Mouse (Mus musculus) neural tube, embryonic 12.5 days (tissue): ENCODE results near the gene Ankzf1. TPM values are rescaled to one million over a fixed set of nuclear protein-coding genes. Genes with fewer than 3 reads are reported as not detected.

Source experiments
- microRNA-seq: library from miRNA; unstranded; fragments of <30 nt; microRNA quantifications from one replicate; pipeline ENCODE4, GENCODE M21; 2017
- polyA plus RNA-seq: library from polyadenylated mRNA; unstranded; fragments of >200 nt; fragmentation: Nextera tagmentation; extraction: Ambion mirVana; gene quantifications from 2 replicates; pipeline ENCODE4 v1.2.1, GENCODE M21; 2016

Ankzf1 gene
- polyA plus RNA-seq, 1 experiment from 2014 or later = 25.2 TPM

Small RNA genes within 50 kb of the gene (microRNA-seq; reads per million reads assigned to microRNA genes)
- not detected for gene Gm27943

Other genes with a start within 250 kb of the Ankzf1 start
- 0.24 and 0.28 TPM in 2 replicates for gene Ihh, start 240.5 kb upstream of the Ankzf1 start, polyA plus RNA-seq
- gene Nhej1, start 67.0 kb upstream of the Ankzf1 start, polyA plus RNA-seq = 10.7 and 11.5 TPM in 2 replicates
- not detected in 2 replicates for gene Slc23a3, start 58.3 kb upstream of the Ankzf1 start, polyA plus RNA-seq
- gene Cnppd1, start 49.4 kb upstream of the Ankzf1 start, polyA plus RNA-seq = 70.0 and 72.3 TPM in 2 replicates
- 94.5 and 96.0 TPM in 2 replicates for gene Retreg2, start 49.4 kb upstream of the Ankzf1 start, polyA plus RNA-seq
- 37.8 and 38.5 TPM in 2 replicates for gene Zfand2b, start 23.5 kb upstream of the Ankzf1 start, polyA plus RNA-seq
- 37.8 and 39.1 TPM in 2 replicates for gene Abcb6, start 11.8 kb upstream of the Ankzf1 start, polyA plus RNA-seq
- 41.0 and 41.5 TPM in 2 replicates for gene Atg9a, start within 50 bp of the Ankzf1 start, polyA plus RNA-seq
- gene Glb1l, start 18.7 kb downstream of the Ankzf1 start, polyA plus RNA-seq = 17.0 and 18.2 TPM in 2 replicates
- gene Stk16, start 18.7 kb downstream of the Ankzf1 start, polyA plus RNA-seq = 136 and 143 TPM in 2 replicates
- gene Tuba4a, start 27.7 kb downstream of the Ankzf1 start, polyA plus RNA-seq = 9.4 and 11.9 TPM in 2 replicates
- gene A630095N17Rik, start 40.0 kb downstream of the Ankzf1 start, polyA plus RNA-seq = not detected in 2 replicates
- gene Dnajb2, start 44.3 kb downstream of the Ankzf1 start, polyA plus RNA-seq = 49.6 and 54.9 TPM in 2 replicates
- 13.8 and 15.0 TPM in 2 replicates for gene Ptprn, start 72.4 kb downstream of the Ankzf1 start, polyA plus RNA-seq
- gene Resp18, start 86.3 kb downstream of the Ankzf1 start, polyA plus RNA-seq = 61.9 and 69.5 TPM in 2 replicates
- 193 and 201 TPM in 2 replicates for gene Dnpep, start 125.8 kb downstream of the Ankzf1 start, polyA plus RNA-seq
- gene Des, start 168.2 kb downstream of the Ankzf1 start, polyA plus RNA-seq = 9.3 and 12.7 TPM in 2 replicates
- 15.8 and 17.1 TPM in 2 replicates for gene Speg, start 183.1 kb downstream of the Ankzf1 start, polyA plus RNA-seq
- gene Gmppa, start 243.8 kb downstream of the Ankzf1 start, polyA plus RNA-seq = 69.9 and 83.5 TPM in 2 replicates